Mouse (Mus musculus): ENCODE measurements around the gene Muc15.

DNA sequence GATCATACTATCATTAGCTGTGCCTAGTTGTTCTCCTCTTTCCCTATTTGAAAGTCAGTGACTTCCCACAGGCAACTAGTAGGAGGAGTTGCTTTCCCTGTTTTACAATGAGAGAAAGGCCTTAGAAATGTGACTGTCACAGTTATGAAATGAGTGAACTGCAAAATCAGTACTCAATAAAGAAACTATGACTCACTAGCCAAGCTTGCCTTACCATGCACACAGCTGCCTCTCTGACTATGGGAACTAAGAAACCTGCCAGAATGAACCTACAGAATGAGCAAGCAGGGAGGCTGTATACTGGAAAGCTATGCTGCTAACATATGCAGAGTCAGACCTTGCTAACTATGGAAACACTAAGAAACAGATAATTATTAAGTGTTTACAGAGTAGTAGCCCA, 2.1 kb upstream of the Muc15 start:
- TF ChIP-seq POLR2A (IDR thresholded peaks at IDR 0.05; ENCODE audit: control insufficient read depth, low read depth, low read length) (no peak), CTCF (IDR thresholded peaks at IDR 0.05; ENCODE audit: control insufficient read depth, insufficient read depth, insufficient replicate concordance, low read depth, low read length) (no peak)

Measured in testis, adult 2 months (tissue).